Mouse (Mus musculus) adrenal gland, postnatal 4 days (tissue): ENCODE measurements at regions not wholly inside any gene's neighbourhood (a gene's known extent, or its start where the extent isn't known, plus 50 kb on each side); places are given as distances from the start of the nearest gene placed in this dataset.

Experiments used
- DNase-seq, 2 experiments: peaks; one replicate each; pipeline ENCODE4 v3.0.0; 2021 to 2022; ENCODE audit warnings: low spot score in 2 of 2, mixed read lengths in 2 of 2

DNA sequence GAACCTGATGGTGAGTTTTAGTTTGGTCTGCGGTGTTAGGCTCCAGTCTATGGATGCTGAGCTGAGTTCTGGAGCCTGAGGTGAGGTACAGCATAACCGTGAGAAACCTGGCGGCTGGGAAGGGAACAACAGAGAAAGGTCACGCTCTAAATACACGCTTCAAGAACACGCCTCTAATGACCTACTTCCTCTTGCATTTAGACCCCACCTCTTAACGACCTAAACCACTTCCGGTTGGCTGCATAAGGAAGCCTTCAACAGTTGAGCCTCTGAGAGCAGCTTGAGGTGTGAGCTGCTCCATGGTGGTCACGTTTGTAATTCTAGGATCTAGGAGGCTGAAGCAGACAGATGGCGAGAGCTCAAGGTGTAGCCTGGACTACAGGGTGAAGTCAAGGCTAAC is 175.8 kb downstream of the Zfp365 start:
- DNase-seq: no peak

DNA sequence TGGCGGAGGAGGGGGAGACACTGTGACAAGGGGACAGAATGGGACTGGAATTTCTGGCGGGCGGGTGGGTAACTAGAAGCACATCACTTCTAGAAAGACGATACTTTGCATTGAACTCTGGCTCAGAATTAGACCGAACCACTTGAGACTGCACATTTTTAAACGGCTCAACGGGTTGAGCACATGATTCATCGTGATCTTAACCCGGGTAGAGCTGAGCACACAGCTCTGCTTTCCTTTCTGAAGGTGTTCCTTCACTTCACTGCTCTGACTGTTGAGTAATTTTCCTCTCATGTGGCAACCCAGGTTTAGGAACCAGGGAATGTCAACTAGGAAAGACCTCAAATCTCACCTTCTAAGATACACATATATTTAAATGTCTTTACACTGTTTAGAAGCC is 180.9 kb downstream of the Zfp365 start:
- DNase-seq: no peak

DNA sequence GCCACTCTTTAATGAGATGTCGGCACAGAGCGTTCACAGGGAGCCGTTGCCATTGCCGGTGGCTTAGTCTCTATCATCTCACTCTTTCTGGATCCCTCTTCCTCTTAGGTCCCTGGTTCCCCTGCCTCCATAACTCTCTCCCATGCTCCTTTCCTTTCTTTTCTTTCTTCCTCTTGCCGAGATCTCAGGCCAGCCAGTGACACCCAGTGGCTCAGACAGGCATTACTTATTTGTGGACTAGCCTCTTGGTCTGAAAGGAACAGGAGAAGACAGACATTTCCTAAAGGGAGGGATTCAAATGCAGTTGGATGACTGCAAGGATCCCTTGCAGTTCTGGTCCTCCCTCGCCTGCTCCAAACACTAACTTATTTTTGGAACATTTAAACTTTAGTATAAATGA is 180.5 kb upstream of the Ado start:
- peak in 1 of 2 experiments; percentile 21 for DNase-seq

DNA sequence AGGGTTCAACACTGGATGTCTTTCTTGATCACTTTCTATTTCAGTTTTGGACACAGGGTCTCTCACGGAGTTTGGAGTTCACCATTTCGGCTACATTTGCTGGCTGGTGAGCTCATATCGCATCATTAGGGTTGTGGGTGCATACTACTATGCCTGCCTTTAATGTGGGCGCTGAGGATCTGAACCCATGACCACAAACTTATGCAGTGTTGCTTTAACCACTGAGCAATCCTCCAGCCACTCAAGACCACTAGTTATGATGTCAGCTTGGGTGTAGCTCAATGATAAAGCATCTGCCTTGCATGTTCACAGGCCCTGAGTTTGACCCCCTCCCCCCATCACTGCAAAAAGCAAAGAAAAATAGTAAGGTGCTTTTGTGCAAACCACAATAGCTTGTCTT is 178.8 kb upstream of the Ado start:
- no peak for DNase-seq

DNA sequence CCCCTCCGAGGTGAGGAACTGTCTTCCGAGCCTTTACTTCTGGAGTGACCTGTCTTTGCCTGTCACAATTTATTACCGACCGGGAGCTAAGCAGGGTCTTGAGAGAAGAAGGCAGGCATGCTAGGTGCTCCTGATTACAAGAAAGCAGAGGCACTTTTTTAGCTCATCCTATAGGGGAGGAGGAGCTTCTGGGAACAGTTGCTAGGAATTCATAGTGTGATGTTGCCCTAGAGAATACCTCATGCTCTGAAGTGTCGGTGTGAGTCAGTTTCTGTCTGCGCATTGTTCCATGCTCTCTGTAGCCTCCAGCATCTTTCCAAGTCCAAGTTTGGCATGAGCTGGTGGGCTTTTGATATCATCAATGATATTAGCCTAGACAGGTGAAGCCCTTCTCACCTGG is 178.0 kb upstream of the Ado start:
- no peak for DNase-seq

DNA sequence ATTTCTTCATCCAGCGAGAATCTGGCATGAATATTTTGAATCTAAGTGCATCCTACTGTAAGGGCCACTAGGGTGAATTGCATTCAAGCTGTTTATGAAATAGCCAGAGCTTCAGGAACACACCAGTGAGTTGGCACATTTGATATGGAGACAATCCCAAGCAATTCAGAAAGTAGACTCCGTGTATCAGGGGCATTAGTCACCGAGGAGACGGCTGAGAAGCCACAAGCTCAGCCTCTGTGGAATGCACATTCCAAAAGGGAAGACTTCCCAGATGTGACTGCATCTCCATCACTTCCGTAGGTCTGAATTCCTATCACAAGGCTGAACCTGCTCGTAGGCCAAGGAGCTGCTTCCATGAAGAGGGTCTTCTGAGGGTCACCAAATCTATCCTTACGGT is 177.6 kb upstream of the Ado start:
- DNase-seq: no peak

DNA sequence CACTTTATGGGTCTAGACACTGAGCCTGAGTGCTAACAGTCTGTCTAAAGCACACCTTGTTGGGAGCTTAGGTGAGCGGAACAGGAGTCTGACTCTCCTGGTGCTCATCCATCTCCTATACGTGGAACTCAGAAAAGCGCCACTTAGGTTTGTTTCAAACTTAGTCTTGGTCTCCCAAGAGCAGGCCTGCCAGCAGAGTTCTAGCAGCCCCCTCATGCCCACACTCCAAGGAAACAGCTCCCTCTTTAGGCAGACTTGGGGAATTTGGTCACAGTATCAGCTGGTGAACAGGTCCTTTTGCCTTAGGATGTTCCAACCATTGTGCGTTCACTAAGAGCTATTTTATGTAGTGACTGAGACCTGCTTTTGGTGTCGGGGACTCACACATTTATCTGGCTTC is 173.0 kb upstream of the Ado start:
- no peak for DNase-seq

DNA sequence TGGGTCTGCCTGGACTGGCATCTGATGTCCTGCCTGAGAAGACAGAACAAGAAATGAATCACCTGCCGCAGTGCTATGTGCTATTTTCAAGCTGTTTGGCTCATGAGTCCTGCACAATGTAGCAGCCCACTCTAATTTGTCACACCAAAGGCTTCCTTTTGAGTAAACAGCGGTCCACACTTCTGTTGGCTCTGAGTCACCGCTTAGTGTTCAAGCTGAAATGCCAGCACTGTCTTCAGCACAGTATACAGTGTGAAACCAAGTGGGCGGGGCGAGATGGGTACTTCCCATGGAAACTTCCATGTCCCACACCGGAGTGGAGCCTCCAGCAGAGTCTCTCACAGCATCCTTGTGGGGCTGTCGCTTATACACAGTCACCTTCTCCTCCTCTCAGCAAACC is 168.8 kb upstream of the Ado start:
- DNase-seq: no peak

DNA sequence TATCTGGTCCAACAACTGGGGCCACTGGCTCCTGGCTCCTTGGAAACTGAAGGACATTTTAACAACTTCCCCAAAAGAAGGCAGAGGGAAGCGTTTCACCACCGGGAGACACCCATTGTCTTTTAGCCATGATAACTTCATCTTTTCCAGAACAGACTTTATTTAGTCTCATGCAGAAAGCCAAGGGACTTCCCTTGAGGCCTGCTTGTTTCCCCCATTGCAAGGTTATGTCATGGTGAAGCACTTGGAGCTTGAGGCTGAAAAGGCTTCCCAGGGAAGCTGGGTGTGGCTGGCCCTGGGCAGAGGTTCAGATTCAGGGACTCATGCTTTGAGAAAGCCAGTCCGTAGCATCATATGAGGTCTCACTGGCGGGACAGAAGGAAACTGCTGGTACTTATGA is 166.3 kb upstream of the Ado start:
- DNase-seq: no peak

DNA sequence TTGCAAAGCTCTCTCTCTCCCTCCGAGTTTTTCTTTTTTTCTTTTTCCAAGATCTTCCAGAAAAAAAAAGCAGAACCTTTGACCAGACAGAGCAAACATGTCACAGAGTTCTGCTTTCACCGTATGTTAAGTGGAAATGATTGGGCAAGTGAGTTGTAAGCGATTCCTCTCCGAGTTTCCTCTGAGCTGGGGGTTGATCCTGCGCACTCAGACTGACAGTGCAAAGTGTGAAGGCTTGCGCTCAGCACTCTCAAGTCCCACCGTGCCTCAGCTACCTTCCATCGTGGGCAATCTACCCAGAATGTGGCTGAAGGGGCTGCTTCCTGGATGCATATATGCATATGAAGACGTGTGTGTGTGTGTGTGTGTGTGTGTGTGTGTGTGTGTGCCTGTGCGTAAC is 164.3 kb upstream of the Ado start:
- no peak for DNase-seq

DNA sequence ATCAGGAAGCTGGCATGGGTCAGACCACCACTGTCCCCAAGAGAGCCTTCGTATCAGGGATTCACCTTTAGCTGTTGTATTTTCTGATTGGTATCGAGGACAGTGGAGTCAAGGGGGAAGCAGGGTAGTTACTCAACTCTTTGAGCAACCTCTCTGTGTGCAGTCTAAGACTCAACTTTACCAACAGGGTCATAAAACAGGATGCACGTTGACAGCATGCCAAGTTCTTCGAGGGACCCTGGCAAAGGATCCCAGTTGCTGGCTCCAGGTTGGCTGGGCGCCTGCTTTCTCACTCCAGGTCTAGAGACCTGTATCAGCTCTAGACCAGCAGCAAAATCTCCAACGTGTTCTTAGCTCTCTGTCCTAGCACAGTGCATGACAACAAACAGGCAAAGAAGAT is 163.9 kb upstream of the Ado start:
- DNase-seq: no peak

DNA sequence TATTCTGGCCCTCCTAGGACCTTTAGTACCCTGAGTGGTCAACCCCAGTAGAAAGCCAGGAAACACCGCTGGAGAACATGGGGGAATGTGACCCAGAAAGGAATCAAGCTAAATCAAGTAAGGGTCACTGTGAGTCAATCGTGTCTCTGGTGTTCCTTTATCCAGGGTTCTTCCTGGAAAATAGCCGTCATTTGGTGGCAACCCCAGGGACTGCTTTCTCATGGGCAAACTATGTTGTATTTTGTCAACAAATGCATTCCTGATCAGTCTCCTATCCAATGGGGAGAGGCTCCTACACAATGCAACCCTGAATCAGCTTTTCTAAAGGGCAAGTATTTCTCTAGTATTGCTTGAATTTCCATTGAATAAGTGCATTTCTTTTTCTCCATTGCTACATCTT is 163.2 kb upstream of the Ado start:
- DNase-seq: no peak

DNA sequence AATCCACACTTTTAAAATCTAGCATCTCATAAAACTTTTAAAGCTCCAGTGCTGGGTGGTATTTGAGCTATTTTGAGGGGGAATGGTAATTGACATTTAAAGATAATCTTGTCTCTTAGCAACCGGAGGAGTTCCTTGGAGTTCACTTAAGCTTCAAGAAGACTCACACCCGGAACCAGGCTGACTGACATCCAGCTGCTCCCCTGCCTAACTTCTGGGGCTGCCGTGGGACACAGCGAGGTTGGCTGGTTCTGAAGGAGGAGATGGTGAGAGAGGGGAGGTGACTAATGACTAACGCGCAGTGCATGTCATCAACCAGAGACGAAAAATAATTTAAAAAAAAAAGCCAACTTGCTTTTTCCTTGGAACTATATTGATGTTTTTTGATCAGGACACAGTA is 157.7 kb upstream of the Ado start:
- no peak for DNase-seq

DNA sequence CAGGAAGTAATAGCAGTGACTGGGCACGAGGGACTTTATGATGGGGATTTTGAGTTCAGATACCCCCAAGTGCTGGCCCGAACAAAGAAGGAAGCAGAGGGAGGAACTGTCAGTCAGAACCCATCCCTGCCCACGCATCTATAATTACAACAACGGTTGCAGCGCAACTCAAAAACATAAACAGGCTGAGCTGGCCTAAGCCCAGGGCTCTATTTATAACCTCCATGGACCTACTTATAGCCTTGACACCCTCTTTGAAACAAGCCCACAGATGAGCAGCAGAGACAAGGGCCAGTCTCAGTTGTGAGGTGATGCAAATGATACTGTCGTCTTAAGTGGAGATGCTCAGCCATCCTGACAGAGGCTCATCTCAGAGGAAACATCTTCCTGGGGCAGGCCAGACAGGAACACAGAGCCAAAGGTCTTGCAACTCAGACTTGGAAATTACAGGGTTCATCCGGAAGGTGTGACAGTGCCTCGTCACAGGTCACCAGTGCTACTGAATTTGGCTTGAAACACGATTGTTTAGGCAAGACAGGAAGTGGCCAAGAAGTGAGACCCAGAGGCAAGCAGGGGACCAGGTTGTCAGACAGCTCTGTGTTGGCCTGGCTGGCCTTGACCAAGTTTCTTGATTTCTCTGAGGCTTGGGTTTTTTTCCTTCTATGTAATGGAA is 154.2 kb upstream of the Ado start:
- no peak for DNase-seq

DNA sequence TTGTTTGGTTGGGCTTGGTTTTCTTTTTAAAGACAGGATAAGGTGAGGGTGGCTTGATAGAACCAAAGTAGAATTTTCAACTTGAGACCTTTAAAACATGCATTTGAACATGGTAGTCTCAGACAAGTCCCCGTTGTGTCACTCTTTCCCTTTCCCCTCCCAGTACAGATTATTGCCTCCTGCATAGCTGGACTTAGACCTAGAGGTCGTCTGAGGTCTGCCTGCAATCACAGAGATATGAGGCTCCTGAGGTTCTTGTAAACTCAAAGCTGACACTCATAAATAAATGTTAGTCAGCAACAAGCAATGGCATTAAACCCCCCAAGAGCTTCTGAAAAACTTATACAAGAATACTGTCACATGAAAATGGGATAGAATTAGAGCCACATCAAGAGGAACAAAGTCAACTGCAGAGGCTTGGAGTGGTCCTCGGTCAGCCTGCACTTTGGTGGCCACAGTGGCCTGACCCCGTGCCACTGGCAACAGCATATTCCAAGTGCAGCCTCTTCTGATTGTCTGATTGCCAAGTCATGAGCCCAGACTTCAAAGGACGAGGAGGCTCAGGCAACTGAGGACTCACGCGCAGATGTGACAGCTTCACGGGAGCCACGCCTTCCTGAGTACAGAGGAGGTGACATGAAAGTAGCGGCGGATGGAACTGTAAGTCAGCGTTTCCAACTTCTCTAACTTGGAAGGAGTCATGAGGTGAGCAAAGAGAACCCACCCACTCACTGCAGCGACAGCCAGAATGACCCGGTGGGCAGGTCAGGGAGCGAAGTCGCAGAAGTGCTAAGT is 148.8 kb upstream of the Ado start:
- no peak for DNase-seq

DNA sequence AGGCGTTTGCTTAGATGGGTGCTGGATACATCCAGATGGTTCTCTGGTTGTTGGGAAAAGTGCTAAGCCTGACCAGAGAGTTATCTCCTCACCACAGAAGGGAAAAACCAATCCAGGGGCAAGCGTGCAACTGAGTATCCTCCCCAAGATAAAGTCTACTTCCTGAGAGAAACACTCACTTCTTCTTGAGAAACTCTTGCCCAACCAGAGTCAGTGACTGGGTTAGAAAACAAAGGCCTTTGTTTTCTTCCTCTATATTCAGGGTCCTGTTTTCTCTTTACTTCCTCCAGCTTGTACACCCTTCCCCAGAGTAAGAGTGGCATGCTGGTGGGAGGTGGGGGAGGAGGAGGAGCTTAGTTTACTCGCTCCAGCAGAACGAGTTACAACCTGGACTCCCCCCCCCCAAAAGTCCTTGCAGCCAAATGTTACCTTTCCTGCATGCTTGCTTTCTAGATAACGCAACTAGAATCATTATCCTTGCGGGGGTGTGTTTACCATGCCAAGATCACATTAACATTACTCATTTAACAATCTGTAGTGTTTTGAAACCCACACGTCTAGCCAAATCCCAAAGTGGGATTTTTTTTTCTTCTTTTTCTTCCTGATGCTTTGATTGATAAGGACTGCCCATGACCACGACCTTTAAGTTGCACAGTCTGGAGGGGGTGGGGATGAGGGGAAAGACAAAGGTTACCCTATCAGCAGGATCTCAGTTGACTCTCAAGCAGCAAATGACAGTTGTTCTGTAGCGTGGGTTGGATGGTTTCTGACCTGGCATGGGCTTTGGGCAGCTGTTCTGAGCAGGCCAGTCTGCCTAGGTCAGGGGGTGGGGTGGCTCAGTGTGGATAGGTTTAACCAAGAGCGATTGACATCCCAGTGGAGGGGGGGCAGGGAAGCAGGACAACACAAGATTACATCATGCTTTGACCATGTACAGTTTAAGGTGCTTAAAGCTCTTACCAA is 147.4 kb upstream of the Ado start:
- DNase-seq: no peak

DNA sequence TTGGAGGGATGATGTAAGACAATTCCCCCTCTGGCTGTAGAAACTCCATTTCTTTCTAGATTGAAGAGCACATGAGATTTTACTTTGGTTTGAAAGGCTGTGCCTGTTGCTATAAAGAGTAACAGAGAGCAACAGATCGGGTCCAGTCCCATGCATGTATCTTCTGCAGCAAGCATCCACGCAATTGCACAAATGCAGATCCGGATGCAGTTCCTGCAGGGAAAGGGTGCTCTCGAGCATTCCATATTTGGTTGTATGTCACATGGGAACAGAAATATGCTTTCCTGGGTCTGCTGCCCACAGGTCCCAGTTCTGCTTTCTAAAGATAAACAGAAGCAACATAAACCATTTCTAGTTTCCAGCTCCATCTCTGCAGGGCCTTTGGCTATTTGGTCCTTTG is 146.0 kb upstream of the Ado start:
- DNase-seq: no peak

DNA sequence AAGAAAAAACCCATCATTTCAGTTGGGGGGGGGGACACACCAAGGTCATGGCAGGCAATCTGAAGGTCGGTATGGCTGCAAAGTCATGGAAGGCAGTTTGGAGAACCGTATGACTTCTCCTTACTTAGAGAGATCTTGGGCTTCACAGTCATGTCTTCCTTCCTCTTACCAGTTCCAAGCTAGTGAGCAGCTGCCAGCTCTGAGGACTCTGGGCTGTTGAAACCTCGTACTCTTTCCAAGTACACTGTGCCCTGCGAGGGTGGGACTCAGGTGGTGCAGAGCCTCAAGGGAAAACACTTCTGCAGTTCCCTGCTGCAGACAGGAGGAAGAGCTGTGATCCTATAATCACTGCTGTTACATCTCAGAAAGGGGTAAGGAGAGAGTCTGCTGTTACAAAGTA is 144.8 kb upstream of the Ado start:
- no peak for DNase-seq

DNA sequence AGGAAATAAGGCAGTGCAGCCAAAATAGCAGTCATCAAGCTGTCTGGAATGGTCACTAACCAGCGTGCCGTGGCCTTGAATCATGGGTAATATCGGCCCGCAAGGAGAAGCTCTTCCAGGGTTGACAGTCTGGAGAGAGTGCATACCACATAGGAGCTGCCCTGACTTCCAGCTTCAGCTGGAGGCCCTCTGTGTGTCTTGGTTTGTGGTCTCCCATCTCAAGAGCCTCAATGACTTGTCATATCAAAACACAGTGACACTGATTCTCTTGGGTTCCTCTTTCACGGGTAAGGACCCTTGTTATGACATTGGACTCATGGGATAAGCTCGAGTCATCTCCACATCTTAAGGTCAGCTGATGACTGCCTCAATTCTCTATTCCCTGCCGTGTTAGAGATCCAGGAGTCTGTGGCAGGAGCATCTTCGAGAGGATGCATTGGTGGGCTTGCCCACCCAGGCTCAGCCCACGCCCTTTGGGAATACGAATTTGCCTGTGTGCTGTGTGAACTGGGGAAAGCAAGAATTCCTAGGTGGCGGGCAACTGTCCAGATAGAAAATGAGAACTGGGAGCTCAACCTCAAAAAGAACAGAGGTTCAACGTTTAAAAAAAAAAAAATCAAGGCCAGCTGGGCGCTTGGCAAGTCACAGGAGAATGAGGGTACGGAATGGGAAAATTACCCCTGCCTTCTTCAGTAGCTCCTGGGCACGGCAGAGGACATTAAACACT is 141.4 kb upstream of the Ado start:
- DNase-seq: no peak

DNA sequence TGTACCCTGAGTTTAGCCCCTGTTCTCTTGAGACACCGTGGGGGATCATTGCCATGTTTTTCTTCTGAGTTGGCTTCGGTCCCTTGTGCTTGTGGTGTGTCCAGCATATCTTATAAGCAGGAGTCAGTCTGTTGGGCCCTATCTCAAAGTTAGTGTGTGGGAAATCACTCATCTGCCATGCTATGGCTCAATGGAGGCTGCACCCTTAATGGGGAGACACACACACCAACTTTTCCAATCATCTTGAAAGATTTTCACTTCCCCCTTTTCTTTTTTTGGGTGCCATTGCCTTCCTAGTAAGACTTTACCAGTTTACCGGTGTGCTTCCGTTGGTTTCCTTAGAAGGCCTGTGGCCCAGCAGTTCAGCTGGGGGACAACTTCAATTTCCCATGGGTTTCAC is 130.6 kb upstream of the Ado start:
- no peak for DNase-seq

DNA sequence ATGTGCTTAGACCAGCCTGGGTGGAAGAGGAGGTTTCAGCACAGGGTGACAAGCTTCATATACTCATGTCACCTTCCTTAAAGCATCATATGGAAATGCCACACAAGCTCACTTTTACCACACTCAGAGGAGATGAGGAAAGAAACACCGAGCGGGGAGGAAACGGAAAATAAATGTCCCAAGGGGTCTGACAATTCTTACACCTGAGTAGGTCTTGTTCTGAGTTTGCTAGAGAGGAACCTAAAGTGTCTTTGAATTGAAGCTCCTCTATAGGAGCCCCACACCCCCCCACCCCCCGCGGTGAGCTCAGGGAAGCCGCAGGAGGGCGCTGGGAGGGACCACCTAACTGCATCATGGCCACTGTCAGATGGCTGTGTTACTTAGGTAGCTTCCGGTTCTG is 124.7 kb upstream of the Ado start:
- no peak for DNase-seq
